Mouse (Mus musculus): ENCODE data around the gene Rnase9.

DNA sequence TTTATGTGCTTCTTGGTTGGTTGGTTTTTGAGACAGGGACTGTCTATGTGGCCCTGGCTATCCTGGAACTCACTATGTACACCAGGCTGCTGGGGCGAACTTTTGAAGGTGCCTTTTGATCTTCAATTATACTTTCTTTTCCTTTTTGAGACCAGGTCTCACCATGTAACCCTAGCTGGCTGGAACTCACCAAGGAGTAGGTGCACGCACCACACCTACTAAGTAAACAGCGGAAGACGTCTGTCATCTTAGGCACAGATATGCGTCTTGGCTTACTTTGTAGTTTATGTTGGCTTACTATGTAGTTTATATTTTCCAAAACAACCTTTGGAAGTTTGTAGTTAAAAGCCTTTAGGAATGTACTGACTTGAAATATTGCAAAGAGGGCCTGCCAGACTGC is 27.3 kb upstream of the Rnase9 start:
- TF ChIP-seq CTCF (IDR thresholded peaks at IDR 0.05; ENCODE audit: low read depth, low read length) (no peak), GATA1 (IDR thresholded peaks at IDR 0.05; ENCODE audit: borderline replicate concordance, low read length) (no peak), POLR2AphosphoS5 (IDR thresholded peaks at IDR 0.05; ENCODE audit: insufficient replicate concordance, low read depth, low read length) (no peak), TAL1 (conservative IDR thresholded peaks at IDR 0.05; ENCODE audit: low read depth, low read length) (no peak)

All from G1E (cell line).